Mouse (Mus musculus) cerebellum, adult 2 months (tissue): ENCODE measurements around the gene Igfbp4. TPM values are rescaled to one million over a fixed set of nuclear protein-coding genes. Genes with fewer than 3 reads are reported as not detected.

Experiments
- DNase-seq, 2 experiments: peaks; one replicate each; pipeline ENCODE4 v3.0.0; 2021
- H3K27ac ChIP-seq: fragments of 200-500 bp; 2 replicates; pipeline ENCODE4 v1.5.1; 2012; ENCODE audit warnings: low read length, control low read depth, inconsistent platforms; ENCODE audit not compliant: insufficient read depth
- H3K27me3 ChIP-seq: fragments of 200-500 bp; 2 replicates; pipeline ENCODE4 v1.6.1; 2012; ENCODE audit warnings: inconsistent platforms, mild to moderate bottlenecking, low read length, moderate library complexity; ENCODE audit not compliant: control insufficient read depth, insufficient read depth
- H3K4me1 ChIP-seq: fragments of 200-500 bp; 2 replicates; pipeline ENCODE4 v1.6.1; 2011; ENCODE audit warnings: low read length; ENCODE audit not compliant: control insufficient read depth, insufficient read depth
- H3K4me3 ChIP-seq: fragments of 200-500 bp; replicated peaks from 2 replicates; pipeline ENCODE3; 2011; ENCODE audit warnings: mild to moderate bottlenecking, low read depth, low read length, control low read depth; ENCODE audit not compliant: insufficient read depth
- CTCF ChIP-seq: fragments of 200-500 bp; IDR thresholded peaks from 2 replicates; pipeline ENCODE4 v1.5.1; 2011; ENCODE audit warnings: low read depth, mild to moderate bottlenecking, control low read depth, low read length, moderate library complexity, borderline replicate concordance; ENCODE audit not compliant: insufficient read depth
- POLR2A ChIP-seq: fragments of 200-500 bp; IDR thresholded peaks from 2 replicates; pipeline ENCODE4 v1.6.1; 2011; ENCODE audit warnings: low read length, control low read depth, borderline replicate concordance; ENCODE audit not compliant: insufficient read depth
- WGBS: fragments of 180-500 bp; shearing (Covaris S2); methylation state at CpG from one replicate; pipeline ENCODE4 v1.1.7; 2018; 5-methylcytosine and 5-hydroxymethylcytosine counted together
- polyA plus RNA-seq: library from polyadenylated mRNA; depleted of rRNA; stranded (reverse); fragments of >200 nt; gene quantifications from 2 replicates; pipeline ENCODE4 v1.2.3, GENCODE M21; 2012

Gene Igfbp4
- polyA plus RNA-seq, 1 experiment: 28.6 TPM

DNA sequence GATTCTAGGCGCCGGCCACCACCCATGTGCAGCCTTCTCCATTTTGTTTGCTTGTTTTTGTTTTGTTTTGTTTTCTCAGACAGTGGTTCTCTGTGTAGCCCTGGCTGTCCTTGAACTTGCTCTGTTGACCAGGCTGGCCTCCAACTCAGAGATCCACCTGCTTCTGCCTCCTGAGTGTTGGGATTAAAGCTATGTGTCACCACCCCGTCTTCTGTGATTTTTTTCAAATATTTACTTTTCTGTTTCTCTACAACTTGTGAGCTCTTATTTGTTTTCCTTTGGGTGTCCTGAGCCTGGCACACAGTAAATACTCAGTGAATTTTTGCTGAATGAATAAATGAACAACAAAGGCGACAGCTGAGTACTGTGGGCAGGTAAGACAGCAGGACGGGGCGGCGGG is 21.6 kb downstream of the Igfbp4 start:
- no peak for TF ChIP-seq CTCF
- no peak for TF ChIP-seq POLR2A
- H3K4me1 ChIP-seq: no peaks in the 10 kb centered on the region
- no peak overlapping the region for H3K27ac ChIP-seq
- DNase-seq: no peak
- WGBS: 89% methylated on average over 7 of the region's 7 CpGs
- no peak overlapping the region for H3K4me3 ChIP-seq
- H3K27me3 ChIP-seq: no peaks in the 10 kb centered on the region

DNA sequence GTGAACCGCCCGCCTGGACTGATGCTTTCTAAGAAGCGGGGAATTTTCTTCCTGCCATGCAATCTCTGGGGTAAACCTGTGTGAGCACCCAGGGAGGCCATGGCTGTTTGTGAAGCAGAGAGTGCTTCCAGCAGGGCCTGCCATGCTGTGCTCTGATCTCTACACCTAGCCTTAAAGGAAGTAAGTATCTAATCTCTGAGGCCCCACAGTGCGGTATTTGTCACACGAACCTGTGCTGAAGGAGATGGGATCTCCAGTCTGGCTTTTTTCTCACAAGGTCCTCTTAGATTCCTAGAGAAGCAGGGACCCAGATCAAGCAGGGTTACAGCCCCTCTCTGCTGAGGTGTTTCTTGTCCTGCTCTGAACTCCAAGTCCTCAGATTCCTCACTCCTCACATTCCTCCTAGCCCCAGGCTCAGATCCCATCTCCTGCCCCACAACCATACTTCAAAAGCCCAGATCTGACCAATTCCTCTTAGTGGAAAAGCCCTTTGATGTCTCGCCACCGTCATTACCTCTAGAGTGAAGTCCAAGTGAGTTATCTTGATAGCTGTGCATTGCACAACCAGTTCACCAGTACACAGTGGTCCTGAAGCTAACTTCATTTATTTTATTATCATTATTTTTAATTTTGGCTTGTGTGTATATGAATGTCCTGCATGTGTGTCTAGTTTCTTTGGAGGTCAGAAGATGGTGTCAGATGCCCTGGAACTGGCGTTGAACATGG is 22.5 kb downstream of the Igfbp4 start:
- Histone ChIP-seq H3K4me3 (no peak overlapping the region), H3K27ac (no peak overlapping the region), H3K27me3 (no peaks in the 10 kb centered on the region), H3K4me1 (no peaks in the 10 kb centered on the region)
- WGBS: 60% methylated on average over 8 of the region's 8 CpGs
- DNase-seq: no peak
- TF ChIP-seq CTCF (no peak), POLR2A (no peak)

DNA sequence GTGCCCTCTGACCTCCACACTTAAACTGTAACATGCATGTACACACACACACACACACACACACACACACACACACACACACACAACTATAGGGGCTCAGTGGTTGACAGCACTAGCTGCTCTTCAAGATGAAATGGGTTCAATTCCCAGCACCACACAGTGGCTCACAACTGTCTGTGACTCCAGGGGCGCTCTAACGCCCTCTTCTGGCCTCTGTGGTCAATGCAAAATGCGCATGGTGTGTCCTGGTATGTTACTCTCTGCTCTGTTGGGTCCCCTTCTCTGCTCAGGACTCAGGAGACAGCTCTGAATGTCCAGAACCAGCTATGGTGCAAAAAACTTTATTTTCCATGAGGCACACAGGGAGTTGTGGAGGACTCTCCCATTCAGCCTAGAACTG is 24.3 kb downstream of the Igfbp4 start:
- no peaks in the 10 kb centered on the region for H3K27me3 ChIP-seq
- no peak for DNase-seq
- no peak overlapping the region for H3K4me3 ChIP-seq
- TF ChIP-seq POLR2A (no peak), CTCF (no peak)
- H3K27ac ChIP-seq: no peak overlapping the region
- H3K4me1 ChIP-seq: no peaks in the 10 kb centered on the region
- WGBS: 66% methylated on average over 3 of the region's 3 CpGs

DNA sequence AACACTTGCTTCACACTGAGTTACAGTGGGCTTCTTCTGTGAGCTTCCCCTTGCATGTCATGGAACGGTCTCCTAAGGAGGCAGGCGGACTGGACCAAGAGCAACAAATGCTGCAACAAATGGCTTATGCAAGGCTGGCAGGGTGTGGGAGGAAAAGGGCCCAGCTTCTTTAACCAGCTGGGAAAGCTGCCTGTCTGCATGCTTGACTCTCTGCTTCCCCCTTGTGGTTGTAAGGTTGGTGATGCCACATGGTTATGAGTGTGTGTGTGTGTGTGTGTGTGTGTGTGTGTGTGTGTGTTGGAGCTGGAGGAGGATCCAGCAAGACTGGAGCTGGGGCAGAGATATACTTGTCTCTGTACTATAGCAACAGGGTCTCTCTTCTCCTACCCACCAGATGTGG is 24.9 kb downstream of the Igfbp4 start:
- Histone ChIP-seq H3K27ac (no peak overlapping the region), H3K4me1 (no peaks in the 10 kb centered on the region), H3K27me3 (no peaks in the 10 kb centered on the region), H3K4me3 (no peak overlapping the region)
- 3% methylated on average over 2 of the region's 2 CpGs for WGBS
- TF ChIP-seq CTCF (peak; percentile 87), POLR2A (no peak)
- peak; percentile 62 to 70 for DNase-seq

DNA sequence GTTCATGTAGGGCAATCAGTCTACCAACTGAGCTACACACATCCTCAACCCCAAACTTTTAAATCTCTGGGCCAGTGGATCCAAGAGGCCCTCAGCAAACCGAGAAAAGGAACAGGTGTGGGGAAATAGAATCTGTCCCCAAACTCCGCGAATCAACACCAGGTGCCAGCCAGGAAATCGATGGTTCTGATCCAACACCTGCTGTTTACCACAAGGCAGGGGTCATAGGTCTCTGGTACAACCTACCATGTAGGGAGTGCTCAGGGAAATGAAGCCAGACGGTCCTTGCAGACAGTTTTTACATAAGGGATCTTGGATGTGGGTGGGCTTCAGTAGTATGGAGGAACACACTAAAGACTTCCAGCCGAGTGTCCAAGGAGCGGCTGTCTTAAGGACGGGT is 26.5 kb downstream of the Igfbp4 start:
- 59% methylated on average over 8 of the region's 8 CpGs for WGBS
- TF ChIP-seq POLR2A (no peak), CTCF (no peak)
- H3K4me1 ChIP-seq: no peaks in the 10 kb centered on the region

DNA sequence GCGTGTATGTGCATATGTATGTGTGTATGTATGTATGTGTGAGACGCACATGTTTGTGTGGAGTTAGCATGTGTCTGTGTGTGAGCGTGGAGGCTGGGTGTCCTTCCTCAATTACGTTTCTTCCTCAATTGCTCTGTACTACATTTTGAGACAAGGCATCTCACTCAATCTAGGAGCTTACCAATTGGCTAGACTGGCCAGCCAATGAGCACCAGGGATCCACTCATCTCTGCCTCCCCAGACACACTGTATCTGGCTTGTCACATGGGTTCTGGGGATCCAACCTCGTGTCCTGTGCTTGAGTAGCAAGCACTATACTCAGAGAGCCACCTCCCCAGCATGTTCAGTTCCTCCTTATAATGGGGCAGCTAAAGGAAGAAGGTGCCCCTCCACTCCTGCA is 27.4 kb downstream of the Igfbp4 start:
- Histone ChIP-seq H3K27ac (no peak overlapping the region), H3K4me3 (no peak overlapping the region), H3K27me3 (no peaks in the 10 kb centered on the region), H3K4me1 (no peaks in the 10 kb centered on the region)
- no peak for DNase-seq
- 72% methylated on average over 5 of the region's 5 CpGs for WGBS
- TF ChIP-seq CTCF (no peak), POLR2A (no peak)

More for the DNA sequence above, 26.5 kb downstream of the Igfbp4 start:
- Histone ChIP-seq H3K27me3 (no peaks in the 10 kb centered on the region), H3K4me3 (no peak overlapping the region), H3K27ac (no peak overlapping the region)
- DNase-seq: no peak

DNA sequence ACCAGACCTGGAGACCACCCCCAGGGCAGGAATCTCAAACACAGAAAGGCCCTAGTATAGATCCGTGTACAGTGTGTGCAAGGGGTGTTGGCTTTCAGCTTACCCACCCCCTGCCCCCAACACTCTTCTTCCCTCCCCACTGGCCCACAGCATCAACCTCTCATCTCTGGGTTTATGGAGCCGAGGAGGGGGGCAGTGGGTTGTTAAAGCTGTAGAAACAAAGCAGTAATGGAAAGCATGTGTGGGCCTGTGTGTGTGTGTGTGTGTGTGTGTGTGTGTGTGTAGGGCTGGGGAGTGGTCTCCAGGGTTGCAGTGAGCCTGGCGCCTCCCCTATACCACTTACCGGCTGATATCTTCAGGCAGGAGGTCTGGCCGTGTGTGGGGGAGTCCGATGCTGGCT is 30.8 kb downstream of the Igfbp4 start:
- Histone ChIP-seq H3K27ac (no peak overlapping the region), H3K4me3 (no peak overlapping the region), H3K4me1 (no peaks in the 10 kb centered on the region), H3K27me3 (no peaks in the 10 kb centered on the region)
- TF ChIP-seq CTCF (no peak), POLR2A (no peak)
- 40% methylated on average over 6 of the region's 6 CpGs for WGBS
- no peak for DNase-seq

DNA sequence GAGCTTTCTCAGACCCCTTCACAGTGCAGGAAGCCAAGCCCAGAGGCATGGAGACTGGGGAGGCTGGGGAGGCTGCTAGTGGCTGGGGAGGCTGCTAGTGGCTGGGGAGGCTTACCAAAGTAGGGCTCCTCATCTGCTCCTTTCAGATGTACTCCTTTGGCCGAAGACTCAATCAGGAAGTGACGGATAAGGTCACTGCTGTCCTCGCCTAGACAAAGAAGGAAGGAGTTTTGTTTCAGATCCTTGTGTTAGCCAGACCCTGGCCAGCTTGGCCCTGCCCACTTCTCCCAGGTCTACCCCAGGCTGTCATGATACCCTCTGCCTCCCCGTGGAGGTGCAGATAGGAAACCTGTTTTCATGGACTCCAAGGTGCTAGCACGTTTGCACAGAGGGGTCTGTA is 32.7 kb downstream of the Igfbp4 start:
- H3K27ac ChIP-seq: no peak overlapping the region

More for the DNA sequence above, 32.7 kb downstream of the Igfbp4 start:
- no peak for DNase-seq
- no peaks in the 10 kb centered on the region for H3K27me3 ChIP-seq
- no peak overlapping the region for H3K4me3 ChIP-seq
- H3K4me1 ChIP-seq: no peaks in the 10 kb centered on the region
- TF ChIP-seq CTCF (no peak), POLR2A (no peak)
- WGBS: 71% methylated on average over 5 of the region's 5 CpGs
